Comparison of ENCODE assay signal across 8 mouse cellular contexts in genomic region chr8:12874194-12874791, GRCm38 (mm10). TPM values are rescaled to one million over a fixed set of nuclear protein-coding genes. Genes with fewer than 3 reads are reported as not detected.
DNase-seq lines count a peak whose midpoint lies in the region; ATAC-seq and TF ChIP-seq lines count a peak whose summit lies in the region.

No protein-coding gene starts in this region.

- H3K27me3 ChIP-seq in spleen, adult 2 months (ENCODE audit: control insufficient read depth, insufficient read depth, low read length) = no peaks in the 10 kb centered on the region
- H3K27me3 ChIP-seq in embryonic facial prominence, embryonic 12.5 days = peaks cover 32% of the 10 kb centered on the region
- peaks cover 11% of the 10 kb centered on the region for H3K27me3 ChIP-seq in intestine, embryonic 15.5 days (replicated peaks)
- H3K27me3 ChIP-seq in liver, embryonic 13.5 days = peaks cover 80% of the 10 kb centered on the region

- no peak overlapping the region for H3K27ac ChIP-seq in spleen, adult 2 months (ENCODE audit: insufficient read depth, low read length)
- no peak overlapping the region for H3K27ac ChIP-seq in embryonic facial prominence, embryonic 12.5 days
- H3K27ac ChIP-seq in intestine, embryonic 15.5 days = no peak overlapping the region
- H3K27ac ChIP-seq in liver, embryonic 13.5 days = no peak overlapping the region
- H3K27ac ChIP-seq in olfactory bulb, adult 2 months (ENCODE audit: insufficient read depth, low read depth, low read length) = no peak overlapping the region

- peaks cover 5% of the 10 kb centered on the region; the same call in 1 of the 2 replicates for H3K4me1 ChIP-seq in spleen, adult 2 months (ENCODE audit: control insufficient read depth, insufficient read depth, insufficient read length)
- peaks cover 12% of the 10 kb centered on the region for H3K4me1 ChIP-seq in embryonic facial prominence, embryonic 12.5 days
- H3K4me1 ChIP-seq in intestine, embryonic 15.5 days (replicated peaks) = peaks cover 8% of the 10 kb centered on the region
- peaks cover 13% of the 10 kb centered on the region for H3K4me1 ChIP-seq in liver, embryonic 13.5 days (replicated peaks)
- H3K4me1 ChIP-seq in olfactory bulb, adult 2 months (ENCODE audit: control insufficient read depth, insufficient read depth, low read length) = peaks cover 9% of the 10 kb centered on the region

- TF ChIP-seq CTCF in spleen, adult 2 months (IDR thresholded peaks at IDR 0.05; ENCODE audit: extremely low read depth, insufficient read depth, insufficient read length, insufficient replicate concordance) = no peak
- no peak for TF ChIP-seq CTCF in olfactory bulb, adult 2 months (IDR thresholded peaks at IDR 0.05; ENCODE audit: insufficient read depth, low read depth, low read length)

- no peaks in the 10 kb centered on the region for H3K36me3 ChIP-seq in spleen, adult 2 months (ENCODE audit: control insufficient read depth, insufficient read depth, low read length)
- no peaks in the 10 kb centered on the region for H3K36me3 ChIP-seq in embryonic facial prominence, embryonic 12.5 days
- H3K36me3 ChIP-seq in intestine, embryonic 15.5 days = no peaks in the 10 kb centered on the region
- H3K36me3 ChIP-seq in liver, embryonic 13.5 days = no peaks in the 10 kb centered on the region

- peak overlapping the region; percentile 43; the same call in 1 of the 2 replicates for H3K9ac ChIP-seq in embryonic facial prominence, embryonic 12.5 days
- peak overlapping the region; percentile 36 for H3K9ac ChIP-seq in intestine, embryonic 15.5 days
- H3K9ac ChIP-seq in liver, embryonic 13.5 days = no peak overlapping the region

- peak overlapping the region; percentile 57; the same call in 1 of the 2 replicates for H3K4me3 ChIP-seq in spleen, adult 2 months (ENCODE audit: extremely low read depth, insufficient read depth, insufficient read length)
- H3K4me3 ChIP-seq in embryonic facial prominence, embryonic 12.5 days = peak overlapping the region; percentile 47
- peak overlapping the region; percentile 45 for H3K4me3 ChIP-seq in intestine, embryonic 15.5 days (replicated peaks)
- H3K4me3 ChIP-seq in liver, embryonic 13.5 days (replicated peaks) = peak overlapping the region; percentile 53
- H3K4me3 ChIP-seq in olfactory bulb, adult 2 months (ENCODE audit: insufficient read depth, low read depth, low read length) = peak overlapping the region; percentile 56

- no peaks in the 10 kb centered on the region for H3K9me3 ChIP-seq in embryonic facial prominence, embryonic 12.5 days
- H3K9me3 ChIP-seq in intestine, embryonic 15.5 days = no peaks in the 10 kb centered on the region
- no peaks in the 10 kb centered on the region for H3K9me3 ChIP-seq in liver, embryonic 13.5 days (replicated peaks)

- 50% methylated on average over 8 of the region's 8 CpGs for WGBS in spleen, adult 2 months
- WGBS in embryonic facial prominence, embryonic 12.5 days = 22% methylated on average over 8 of the region's 8 CpGs
- 21% methylated on average over 8 of the region's 8 CpGs for WGBS in intestine, embryonic 15.5 days
- 36% methylated on average over 8 of the region's 8 CpGs for WGBS in liver, embryonic 13.5 days (ENCODE audit: insufficient replicate concordance)
- WGBS in olfactory bulb, adult 2 months = 28% methylated on average over 8 of the region's 8 CpGs

- peak overlapping the region; percentile 72 for H3K4me2 ChIP-seq in embryonic facial prominence, embryonic 12.5 days (replicated peaks)
- H3K4me2 ChIP-seq in intestine, embryonic 15.5 days (replicated peaks) = peak overlapping the region; percentile 78
- peak overlapping the region; percentile 73 for H3K4me2 ChIP-seq in liver, embryonic 13.5 days

- TF ChIP-seq POLR2A in spleen, adult 2 months (IDR thresholded peaks at IDR 0.05; ENCODE audit: low read depth, low read length) = no peak
- TF ChIP-seq POLR2A in olfactory bulb, adult 2 months (IDR thresholded peaks at IDR 0.05; ENCODE audit: insufficient read depth, low read depth, low read length) = no peak

- no peak for ATAC-seq in embryonic facial prominence, embryonic 12.5 days (ENCODE audit: insufficient number of reproducible peaks, insufficient read depth, low FRiP score, low TSS enrichment)
- ATAC-seq in intestine, embryonic 15.5 days = peak; percentile 42
- ATAC-seq in liver, embryonic 13.5 days (ENCODE audit: low read depth) = 0 out of 2 replicates have a peak, but pooled peaks have one; percentile 4

- no peak for DNase-seq in spleen, adult 2 months (ENCODE audit: low read depth in 1 of 2, low spot score in 2 of 2)
- DNase-seq in spleen, adult 12 weeks (ENCODE audit: low spot score) = no peak
- no peak for DNase-seq in liver, embryonic 13.5 days
- DNase-seq in gastrocnemius, adult 8-10 months (ENCODE audit: low spot score in 2 of 2) = no peak
- no peak for DNase-seq in spleen, postnatal 10 days (ENCODE audit: low spot score in 2 of 2)

RNA-seq across cellular contexts. Expression of gene Mcf2l, which starts 0.7 kb away (rescaled TPM):
- polyA plus RNA-seq in spleen, adult 2 months (2012; rRNA removed) = 2.7 and 2.9 TPM in 2 replicates
- polyA plus RNA-seq in embryonic facial prominence, embryonic 12.5 days (2016; fragmentation: Nextera tagmentation; extraction: Ambion mirVana) = 24.9 and 25.6 TPM in 2 replicates
- 13.1 and 13.7 TPM in 2 replicates for polyA plus RNA-seq in intestine, embryonic 15.5 days (2015; fragmentation: Nextera tagmentation; extraction: Ambion mirVana)
- polyA plus RNA-seq in liver, embryonic 13.5 days (2015; fragmentation: Nextera tagmentation; extraction: Ambion mirVana) = 0.89 and 1.2 TPM in 2 replicates
- 245 and 415 TPM in 2 replicates for polyA plus RNA-seq in olfactory bulb, adult 2 months (2012; ENCODE audit: insufficient read depth, insufficient read length, low replicate concordance, missing spikeins)
- total RNA-seq in gastrocnemius, adult 8-10 months (2022) = 10 to 100 TPM; 12.1 to 19.6 (median 16.5) TPM
